Mouse (Mus musculus) heart, embryonic 13.5 days (tissue): ENCODE data around the gene Galnt7. TPM values are rescaled to one million over a fixed set of nuclear protein-coding genes. Genes with fewer than 3 reads are reported as not detected.

ENCODE experiments used
- polyA plus RNA-seq: library from polyadenylated mRNA; unstranded; fragments of >200 nt; fragmentation: Nextera tagmentation; extraction: Ambion mirVana; gene quantifications from 2 replicates; pipeline ENCODE4 v1.2.1, GENCODE M21; 2015

Galnt7 gene
- polyA plus RNA-seq, 1 experiment from 2014 or later, result 5.9 TPM

Other genes with a start within 250 kb of the Galnt7 start
- 1.3 and 1.4 TPM in 2 replicates for gene Scrg1, start 197.1 kb downstream of the Galnt7 start, polyA plus RNA-seq
- 45.8 and 47.5 TPM in 2 replicates for gene Sap30, start 165.2 kb downstream of the Galnt7 start, polyA plus RNA-seq
- 221 and 261 TPM in 2 replicates for gene Hmgb2, start 141.1 kb downstream of the Galnt7 start, polyA plus RNA-seq